Mouse (Mus musculus) retina, embryonic 14.5 days (tissue): ENCODE measurements at regions not wholly inside any gene's neighbourhood (a gene's known extent, or its start where the extent isn't known, plus 50 kb on each side); places are given as distances from the start of the nearest gene placed in this dataset.
A peak's percentile ranks its signal among the peaks of the same experiment; 100 is the strongest.

Experiments
- DNase-seq: peaks from one replicate; pipeline ENCODE4 v3.0.0-alpha.2; 2015; ENCODE audit warnings: low spot score

DNA sequence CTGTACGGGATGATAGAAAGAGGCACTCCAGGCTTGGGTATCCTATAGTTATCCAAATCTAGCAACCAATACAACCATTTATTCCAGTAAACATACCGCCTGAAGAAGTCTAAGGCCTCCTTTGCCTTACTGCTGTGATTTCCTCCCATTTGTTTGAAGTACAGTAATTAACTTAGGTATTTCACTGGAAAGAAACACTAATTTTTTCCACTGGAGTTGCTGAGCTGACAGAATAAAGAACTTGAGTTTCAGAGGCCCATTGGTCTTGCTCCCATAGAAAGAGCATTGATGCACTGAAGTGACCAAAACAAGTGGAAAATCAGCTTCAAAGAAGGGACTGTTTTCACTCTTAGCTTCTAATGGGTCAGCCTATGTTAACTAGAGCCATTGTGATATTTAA is 1100.8 kb upstream of the Gm7489 start:
- no peak for DNase-seq

DNA sequence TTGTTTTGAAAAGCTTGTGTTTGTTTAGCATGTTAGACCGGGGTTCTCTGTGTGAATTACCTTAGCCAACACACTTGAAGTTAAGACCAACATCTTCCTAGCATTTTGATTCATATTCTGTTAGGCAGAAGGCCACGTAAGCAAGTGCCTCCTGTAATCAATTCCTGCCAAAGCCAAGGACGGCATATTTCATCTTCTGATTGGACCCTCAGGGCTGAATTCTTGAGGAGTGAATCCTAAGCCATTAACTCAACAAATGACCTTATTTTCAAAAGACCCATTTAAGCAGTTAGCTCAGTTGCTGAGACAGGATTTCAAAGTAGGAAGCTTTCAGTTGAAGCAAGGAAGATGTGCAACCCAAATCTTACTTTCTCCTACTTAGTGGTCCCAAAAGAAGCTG is 1099.5 kb upstream of the Gm7489 start:
- DNase-seq = no peak

DNA sequence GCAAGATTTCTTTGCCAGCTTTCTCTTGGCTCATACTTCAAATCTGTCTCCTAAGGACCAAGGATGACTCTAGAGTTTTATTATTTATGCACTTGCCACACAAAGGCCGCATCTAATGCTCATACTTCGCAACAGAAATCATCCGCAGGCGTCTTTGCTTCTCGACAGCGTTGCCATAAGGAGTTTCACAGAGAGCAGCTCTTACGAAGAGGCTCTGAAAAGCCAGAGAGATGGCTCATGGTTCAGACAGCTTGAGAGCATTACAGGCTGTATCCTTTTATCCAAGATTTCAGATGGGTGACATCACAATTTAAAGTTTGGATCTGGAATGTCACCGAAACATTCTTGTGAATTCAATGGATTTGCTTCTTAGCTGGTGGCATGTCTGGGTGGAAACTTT is 1098.7 kb upstream of the Gm7489 start:
- no peak for DNase-seq

DNA sequence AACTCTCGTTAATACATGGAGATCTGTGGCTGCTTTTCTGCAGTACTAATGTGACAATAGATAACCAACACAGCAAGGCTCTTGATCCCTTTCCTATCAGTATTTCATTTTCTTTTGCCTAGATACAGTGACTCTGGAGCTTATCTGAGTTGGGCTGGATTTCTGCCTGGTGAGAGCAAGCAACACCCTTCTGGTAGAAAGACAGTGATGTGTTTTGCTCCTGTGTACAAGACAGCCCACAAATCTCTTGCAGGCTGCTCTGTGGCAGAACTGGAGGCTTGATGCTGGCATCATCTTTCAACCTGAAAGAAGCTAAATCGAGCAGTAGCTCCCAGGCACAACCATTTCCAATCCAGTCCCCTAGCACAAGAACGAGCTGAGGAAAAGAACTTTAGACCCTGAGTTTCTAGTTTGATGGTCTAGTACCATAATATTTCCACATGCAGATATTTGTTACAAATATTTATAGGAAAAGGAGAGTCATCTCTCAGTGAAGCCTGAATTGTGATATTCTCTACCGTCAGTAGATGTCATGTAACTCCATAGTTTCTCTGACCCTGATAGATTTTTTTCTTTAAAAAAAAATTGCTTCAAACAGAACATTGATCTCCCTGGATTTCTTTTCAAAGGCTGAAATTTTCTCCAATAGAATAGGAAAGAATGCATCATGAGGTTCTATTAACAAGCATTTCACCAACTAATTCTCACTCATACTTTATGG is 1079.1 kb upstream of the Gm7489 start:
- no peak for DNase-seq

DNA sequence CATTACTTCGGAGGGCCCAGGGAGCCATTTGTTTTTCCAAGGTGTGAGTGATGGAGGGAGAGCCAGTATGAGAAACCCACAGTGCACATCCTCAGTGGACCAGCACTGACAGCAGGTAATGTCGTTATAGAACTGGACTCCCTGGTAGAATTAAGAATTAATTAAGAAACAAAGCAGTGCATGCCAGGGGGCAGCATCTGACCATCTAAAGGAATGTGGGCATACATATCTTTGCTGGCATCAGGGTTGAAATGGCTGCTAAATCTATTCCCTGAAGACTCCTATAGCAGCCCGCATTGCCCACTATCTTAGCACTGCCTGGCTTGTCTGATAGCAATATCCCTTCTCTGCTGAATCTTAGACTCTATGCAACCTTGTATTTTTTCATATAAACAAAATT is 1076.1 kb upstream of the Gm7489 start:
- DNase-seq = peak; percentile 9

DNA sequence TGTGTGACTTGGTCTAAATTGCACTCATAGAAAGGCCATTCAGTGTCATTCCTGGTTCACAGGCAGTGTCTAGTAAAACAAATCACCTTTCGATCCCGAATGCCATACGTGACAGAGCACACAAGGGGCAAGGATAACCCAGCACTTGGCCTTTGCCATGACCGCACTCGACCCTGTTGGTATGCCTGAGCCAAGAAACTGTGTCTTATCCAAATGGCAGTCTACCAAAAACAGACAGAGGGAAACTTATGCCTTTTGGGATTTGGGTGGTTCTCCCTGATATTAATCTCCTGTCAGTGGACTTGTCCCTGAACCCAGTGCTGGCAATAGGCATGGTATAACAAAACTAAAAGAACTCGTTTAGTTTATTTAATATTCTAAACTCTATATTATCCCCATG is 1063.9 kb upstream of the Gm7489 start:
- DNase-seq = no peak

DNA sequence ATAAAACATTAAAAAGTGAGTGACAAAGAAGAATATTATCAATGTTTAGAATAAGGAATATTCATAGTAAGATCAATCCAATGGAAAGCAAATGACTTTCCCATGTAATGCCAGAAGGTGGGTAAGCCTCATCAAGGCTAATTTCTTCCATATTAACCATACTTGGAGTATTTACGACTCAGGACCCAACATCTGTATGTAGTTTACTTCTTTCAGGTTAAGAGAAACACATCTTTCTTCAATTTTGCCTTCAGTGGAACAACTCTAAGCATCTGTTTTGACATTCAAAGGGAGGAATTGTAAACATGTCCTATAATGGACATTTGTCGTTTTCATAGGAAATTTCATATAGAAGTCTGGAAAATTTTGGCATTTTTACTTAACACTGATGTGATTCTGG is 1047.8 kb upstream of the Gm7489 start:
- DNase-seq = no peak

DNA sequence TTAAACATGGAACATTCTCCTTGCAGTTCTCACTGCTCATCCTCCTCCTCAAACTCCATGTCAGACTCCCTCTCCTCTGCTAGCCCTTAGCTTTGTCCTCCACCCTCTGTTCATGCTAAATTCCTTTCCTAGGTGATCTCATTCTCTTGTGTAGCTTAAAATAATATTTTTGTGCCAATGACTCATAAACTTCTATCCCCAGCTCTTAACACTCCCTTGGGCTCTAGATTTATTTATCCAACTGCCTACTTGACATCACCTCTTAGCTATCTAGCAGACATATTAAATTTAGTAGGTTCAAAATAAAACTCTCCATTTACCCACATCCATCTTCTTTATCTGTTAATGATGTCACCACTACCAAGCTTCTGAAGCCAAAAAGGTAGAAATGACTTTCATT is 1036.6 kb upstream of the Gm7489 start:
- no peak for DNase-seq

DNA sequence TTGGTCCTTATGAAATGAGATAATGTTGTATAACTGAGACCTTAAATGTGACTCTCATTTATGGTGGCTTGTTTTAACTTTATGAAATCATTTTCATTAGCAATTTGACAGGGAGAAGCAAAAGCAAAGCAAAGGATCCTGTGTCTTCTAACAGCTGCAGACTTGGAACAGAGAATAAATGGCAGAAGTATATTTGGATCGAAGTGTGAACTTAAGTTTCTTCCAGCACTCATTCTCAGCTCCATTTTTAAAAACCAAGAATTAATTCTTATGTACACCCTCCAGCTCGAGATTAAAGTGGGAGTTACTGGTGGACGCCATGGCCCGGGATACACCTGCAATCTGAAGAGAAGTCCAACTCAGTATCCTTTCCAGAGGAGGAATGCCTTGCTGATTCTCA is 1026.0 kb upstream of the Gm7489 start:
- no peak for DNase-seq

DNA sequence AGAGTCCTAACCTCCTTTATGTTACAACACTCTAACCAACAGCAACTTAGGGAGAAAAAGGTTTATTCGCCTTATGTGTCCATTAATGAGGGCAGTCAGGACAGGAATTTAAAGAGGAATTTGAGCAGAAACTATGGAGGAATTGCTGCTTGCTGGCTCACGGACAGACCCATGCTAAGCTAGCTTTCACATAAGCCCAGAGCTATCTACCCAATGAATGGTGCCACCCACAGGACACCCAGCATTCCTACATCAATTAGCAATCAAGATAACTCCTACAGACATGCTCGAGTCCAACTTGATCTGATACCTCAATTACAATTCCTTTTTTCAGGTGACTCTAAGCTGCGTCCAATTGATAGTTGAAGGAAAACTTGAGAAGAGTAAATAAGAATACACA is 1021.2 kb upstream of the Gm7489 start:
- DNase-seq = no peak

DNA sequence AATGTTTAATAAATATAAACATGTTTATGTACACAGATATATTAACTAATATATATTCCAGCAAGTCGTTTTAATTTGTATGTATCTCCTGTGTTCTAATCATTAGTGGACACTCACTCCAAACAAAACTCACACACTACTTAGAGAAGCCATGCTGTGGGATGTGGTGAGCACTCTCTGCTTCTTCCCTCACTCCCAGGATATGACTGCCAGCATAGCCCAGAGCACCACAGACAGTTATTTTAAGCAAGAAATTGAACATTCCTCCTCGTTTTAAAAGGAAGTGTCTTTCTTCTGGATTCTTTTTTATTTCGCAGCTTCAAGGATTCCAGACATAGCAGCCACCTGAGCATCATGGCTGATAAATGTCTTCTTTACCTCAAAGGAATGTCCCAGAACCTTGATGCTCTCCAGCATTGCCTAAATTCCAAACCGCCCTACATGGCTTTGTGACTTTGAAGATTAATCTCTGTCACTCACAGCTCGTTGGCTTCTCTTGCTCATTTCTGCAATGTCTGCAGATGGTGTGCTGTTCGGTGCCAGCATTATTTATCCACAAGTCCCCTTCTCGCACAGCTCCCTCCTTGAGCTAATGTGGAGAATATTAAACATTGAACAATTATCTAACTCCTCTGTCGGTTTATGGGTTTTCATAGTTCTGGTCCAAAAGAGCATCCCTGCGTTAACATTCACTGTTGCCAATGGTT is 992.3 kb upstream of the Gm7489 start:
- DNase-seq = no peak

DNA sequence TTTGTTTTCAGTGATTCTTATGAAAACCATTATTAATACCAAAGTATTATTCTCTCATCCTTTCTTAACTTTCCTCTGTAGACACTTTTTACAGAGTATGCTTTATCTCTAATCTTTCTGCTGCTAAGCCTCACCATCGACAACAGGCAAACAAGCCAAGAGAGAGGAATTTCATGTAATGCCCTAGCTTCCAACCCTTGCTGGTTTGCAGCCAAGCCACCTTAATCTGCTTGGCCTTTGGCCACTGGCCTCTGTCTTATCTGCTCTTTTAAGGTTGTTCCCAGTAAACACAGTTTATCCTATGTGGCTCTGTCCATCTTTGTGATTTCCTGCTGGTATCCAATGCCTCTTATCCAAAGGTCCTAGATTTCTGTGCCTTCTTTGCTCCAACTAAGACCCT is 986.6 kb upstream of the Gm7489 start:
- DNase-seq = no peak

DNA sequence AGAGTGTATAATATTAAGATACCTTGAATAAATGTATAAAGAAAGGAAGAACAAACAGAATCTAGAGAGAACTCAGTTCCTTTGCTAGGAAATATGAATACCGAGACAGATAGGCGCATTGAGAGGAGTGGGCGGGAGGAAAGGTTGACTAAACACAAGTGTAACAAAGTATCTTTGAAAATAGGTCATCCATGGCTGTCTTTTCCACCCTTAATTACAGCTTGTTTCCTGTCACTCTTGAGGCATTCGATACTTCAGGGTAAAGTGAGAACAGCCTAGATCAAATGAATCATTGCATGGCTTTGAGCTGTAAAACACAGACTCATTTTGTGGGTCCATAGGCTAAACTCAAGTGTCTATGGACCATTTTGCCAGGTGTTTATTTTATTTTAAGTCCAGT is 985.3 kb upstream of the Gm7489 start:
- no peak for DNase-seq

DNA sequence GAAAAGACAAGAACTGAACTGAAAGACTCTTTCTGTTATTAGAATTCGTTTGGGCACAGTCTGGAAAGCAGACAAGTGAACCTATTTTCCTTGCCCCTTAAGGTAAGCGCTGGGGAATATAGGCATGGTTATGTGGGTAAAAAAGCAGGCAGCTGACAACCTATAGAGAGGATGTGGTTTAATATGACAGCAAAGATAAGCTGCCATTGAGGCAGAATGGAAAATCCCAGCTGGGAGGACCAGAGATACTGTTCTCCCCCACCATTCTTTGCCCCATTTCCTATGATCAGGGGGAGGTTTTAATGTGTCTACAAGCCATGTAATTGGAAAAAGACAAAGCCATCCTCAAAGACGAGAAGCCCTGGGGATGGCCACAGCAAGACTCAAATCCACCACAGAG is 984.9 kb upstream of the Gm7489 start:
- DNase-seq = no peak

DNA sequence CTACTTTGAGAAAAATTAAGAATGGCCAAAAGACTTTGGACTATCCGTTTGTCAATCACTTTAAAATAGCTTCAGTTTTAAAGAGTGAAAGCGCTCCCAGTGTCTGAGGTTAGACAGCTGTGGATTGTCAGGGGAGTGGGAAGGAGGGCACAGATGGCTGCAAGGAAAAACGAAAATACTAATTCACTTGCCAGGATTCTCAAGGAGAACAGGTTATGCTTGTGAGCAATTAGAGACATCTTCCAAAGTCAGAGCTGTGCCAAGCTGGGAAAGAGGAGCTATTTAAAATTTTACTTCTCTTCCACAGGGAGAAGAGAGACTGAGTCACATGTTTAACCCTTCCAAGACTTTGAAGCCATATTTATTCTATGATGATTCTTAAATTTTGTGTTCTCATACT is 979.5 kb upstream of the Gm7489 start:
- DNase-seq = no peak

DNA sequence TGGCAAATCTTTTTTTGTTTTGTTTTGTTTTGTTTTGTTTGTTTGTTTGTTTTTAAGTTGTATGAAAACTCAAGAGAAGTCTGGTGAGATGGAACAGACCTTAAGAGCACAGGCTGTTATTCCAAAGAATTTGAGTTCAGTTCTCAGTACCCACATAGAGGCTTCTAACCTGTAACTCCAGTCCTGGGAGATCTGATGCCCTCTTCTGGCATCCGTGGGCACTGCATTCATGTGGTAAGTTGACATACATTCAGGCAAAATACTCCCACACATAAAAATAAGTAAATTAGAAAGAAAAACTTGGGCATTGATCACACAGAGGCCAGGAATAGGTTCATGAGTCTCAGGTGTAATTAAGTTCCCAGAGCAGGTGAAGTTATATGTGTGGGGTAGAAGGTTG is 977.5 kb upstream of the Gm7489 start:
- DNase-seq = no peak

DNA sequence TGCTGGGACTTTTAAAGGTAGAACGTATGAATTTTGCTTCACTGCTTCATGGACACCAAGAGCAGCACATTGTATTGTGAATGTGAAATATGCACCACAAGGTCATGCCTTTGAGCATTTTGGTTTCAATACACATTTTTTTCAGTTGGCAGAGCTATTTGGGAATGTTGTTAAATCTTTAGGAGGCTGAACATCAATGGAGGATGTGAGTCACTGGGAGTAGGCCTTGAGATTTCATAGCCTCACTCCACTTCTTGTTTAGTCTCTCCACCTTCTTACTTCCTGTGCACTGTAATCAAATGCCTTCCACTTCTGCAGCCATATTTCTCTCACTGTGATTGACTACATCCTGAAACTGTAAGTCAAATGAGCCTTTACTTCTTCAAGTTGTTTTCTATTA is 962.4 kb upstream of the Gm7489 start:
- DNase-seq = no peak

DNA sequence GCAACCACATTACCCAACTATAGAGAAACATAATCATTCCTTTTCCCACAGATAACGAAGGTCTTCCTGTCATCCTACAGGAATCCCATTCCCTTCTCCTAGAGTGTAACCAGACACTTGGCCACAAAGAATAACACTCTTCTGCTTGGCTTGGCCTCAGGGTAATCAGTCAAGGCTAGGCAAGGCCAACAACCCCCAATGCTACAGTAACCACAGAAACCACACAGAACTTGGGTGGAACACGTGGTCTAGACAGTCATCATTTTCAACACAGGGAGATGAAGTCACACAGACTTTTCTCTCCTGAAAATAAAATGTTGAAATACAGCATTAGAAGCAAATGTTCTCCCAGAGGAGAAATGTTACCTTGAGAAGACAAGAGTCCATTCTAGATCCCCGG is 956.3 kb upstream of the Gm7489 start:
- DNase-seq = no peak

DNA sequence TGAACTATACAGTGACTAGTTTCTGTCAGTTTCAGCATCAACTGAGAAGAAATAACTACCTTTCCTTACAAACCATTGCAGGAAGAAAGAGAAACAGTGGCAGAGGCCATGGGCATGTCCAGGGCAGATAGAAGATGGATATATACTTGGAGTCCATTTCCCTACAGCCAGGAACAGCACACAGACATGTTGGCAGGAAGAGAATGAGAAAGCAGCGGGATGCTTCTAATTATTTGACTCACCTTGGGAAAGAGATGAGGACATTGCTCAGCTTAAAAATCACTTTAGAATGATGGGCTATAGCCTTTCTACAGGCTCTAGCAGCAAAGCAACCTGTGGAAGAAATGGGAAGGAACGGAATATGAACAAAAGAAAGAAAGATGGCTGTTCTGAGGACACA is 947.6 kb upstream of the Gm7489 start:
- DNase-seq = no peak

DNA sequence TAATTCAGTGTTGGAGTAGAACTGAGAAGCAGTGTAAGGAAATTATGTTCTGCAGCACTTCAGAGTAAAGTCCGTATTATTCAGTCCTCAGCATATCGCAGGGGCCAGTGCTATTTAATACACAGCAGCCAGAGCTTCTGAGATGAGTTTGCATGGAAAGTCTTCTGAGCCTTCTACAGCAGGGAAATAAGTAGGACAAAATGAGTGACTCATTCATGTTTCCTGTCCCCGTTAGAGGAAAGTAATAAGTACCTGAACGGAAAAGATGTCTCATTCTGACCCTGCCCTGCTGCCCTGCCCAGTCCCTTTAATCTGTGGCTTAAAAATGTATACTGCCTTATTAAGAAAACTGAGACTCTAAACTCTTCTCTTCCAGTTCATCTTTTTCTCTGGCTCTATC is 940.1 kb upstream of the Gm7489 start:
- no peak for DNase-seq

DNA sequence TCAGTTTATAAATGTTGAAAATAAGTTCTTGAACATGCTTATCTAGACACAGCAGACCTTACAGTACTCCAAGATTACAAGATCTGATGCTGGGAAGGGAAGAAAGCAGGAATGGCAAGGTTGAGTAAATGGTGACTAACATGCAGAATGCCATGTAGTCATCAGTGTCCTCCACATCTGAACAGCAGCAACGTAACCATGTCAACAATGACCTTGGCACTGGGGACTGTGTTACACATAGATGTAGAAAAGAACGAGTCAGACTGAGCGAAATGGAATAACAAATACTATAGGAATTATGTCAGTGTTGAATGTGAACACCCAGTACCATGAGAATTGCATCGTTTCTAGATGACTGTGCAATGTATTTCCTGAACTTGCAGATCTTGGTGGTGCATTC is 936.5 kb upstream of the Gm7489 start:
- no peak for DNase-seq

DNA sequence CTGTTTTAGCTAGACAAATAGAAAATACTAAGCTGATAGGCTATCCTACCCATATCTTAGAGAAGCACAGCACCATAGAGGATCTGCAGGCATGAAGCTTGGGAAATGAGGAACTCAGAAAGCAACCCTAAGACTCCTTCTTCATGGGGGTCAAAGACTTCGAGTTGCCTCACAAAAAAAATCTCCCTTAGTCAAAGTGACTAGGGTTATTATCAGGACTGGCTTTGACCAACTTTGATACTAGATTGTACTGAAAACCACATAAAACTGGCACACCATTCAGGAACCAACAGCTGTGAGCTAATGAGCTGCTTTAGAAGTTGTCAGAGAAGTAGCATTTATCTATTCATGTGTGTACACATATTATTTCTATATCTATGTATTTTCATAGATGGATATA is 931.2 kb upstream of the Gm7489 start:
- DNase-seq = no peak

DNA sequence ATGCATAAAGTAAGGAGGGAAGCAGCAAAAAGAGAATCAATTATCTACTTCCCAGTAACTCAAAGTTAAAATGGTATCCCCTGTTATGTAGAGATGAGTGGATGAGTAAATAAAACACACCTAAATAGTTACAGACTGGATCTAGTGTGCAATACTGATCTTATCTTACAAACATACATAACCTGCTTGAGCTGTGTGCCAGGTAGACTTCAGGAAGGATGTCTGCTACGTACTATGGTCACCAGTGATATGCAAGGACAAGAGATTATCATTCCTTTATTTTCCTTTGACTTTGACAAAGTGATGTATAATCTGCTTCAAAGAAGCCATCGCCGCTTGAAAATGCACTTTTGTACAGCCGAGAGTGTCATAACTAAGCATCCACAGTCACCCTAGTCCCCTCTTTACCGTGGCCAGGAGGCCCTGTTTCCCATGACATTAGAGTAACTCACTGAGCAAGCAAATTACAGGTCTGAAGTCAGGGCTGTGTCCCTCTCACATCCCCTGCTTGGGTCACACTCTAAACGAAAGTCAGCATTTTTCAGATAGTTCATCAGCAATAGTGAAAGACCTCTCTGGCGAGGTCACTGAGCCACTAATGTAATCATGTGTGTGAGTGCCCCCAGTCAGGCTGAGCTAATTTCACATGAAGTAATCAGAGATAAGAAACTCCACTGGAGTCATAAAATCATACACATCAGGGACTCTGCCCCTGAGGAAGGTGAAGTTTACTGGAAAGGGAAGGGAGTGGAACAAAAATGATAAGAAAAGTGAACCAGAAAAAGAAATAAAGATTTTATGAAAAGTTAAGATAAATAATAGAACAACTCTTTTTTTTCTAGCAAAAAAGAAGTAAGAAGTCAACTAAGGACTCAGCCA is 929.8 kb upstream of the Gm7489 start:
- DNase-seq = no peak
